ENCODE assay signal across 8 mouse cellular contexts in the genomic region with DNA sequence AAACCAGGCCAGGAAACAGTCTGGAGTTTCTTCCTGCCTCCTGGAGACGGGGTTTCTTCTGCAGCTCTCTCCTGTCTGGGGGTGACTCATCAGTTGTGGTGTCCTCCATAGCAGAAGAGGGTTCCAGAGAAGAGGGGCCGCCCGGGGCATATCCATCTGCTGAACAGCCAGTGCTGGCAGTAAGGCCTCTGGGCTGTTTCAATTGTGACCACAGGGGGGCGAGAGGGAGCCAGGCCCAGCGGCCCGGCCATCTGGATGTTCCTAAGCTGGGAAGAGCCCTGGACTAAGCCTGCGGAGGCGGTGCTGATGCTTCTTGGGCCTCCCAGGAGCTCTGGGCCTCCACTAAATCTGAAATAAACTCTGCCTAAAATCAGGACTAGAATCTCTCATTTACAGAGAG. TPM values are rescaled to one million over a fixed set of nuclear protein-coding genes. Genes with fewer than 3 reads are reported as not detected.
A peak's percentile ranks its signal among the peaks of the same experiment; 100 is the strongest.
DNase-seq lines count a peak whose midpoint lies in the region; ATAC-seq and TF ChIP-seq lines count a peak whose summit lies in the region.

No protein-coding gene starts in this region.

- peak; percentile 67 for DNase-seq in A20 (ENCODE audit: low read depth, low spot score)
- peak; percentile 89 for DNase-seq in adrenal gland, postnatal 25 days
- peak; percentile 58 to 83 for DNase-seq in heart, adult 9 months (ENCODE audit: low spot score in 2 of 2)
- DNase-seq in kidney, postnatal 0 days (ENCODE audit: low spot score) = peak; percentile 92
- DNase-seq in liver, adult 2 months (ENCODE audit: extremely low read depth, low read depth, low spot score) = peak; percentile 35
- DNase-seq in telencephalon, adult 2 months (ENCODE audit: low read depth, low spot score) = peak; percentile 62

- WGBS in embryonic facial prominence, embryonic 13.5 days = 7% methylated on average over 8 of the region's 8 CpGs
- 6% methylated on average over 8 of the region's 8 CpGs for WGBS in kidney, postnatal 0 days
- 4% methylated on average over 8 of the region's 8 CpGs for WGBS in liver, adult 2 months
- WGBS in neural tube, embryonic 13.5 days = 3% methylated on average over 8 of the region's 8 CpGs

- no peaks in the 10 kb centered on the region; the same call in 1 of the 2 replicates for H3K79me2 ChIP-seq in liver, adult 2 months (ENCODE audit: control insufficient read depth, insufficient read depth, low read length)

- TF ChIP-seq POLR2A in liver, adult 2 months (IDR thresholded peaks at IDR 0.05; ENCODE audit: extremely low read depth, insufficient read depth, low read length) = no peak

- peak; percentile 92 for TF ChIP-seq CTCF in kidney, postnatal 0 days (IDR thresholded peaks at IDR 0.05; ENCODE audit: low read depth)
- TF ChIP-seq CTCF in liver, adult 2 months (IDR thresholded peaks at IDR 0.05; ENCODE audit: low read depth, low read length) = peak; percentile 92

- H3K36me3 ChIP-seq in embryonic facial prominence, embryonic 13.5 days = no peaks in the 10 kb centered on the region
- H3K36me3 ChIP-seq in kidney, postnatal 0 days (ENCODE audit: insufficient read depth, low read length) = no peaks in the 10 kb centered on the region
- H3K36me3 ChIP-seq in liver, adult 2 months (ENCODE audit: control insufficient read depth, insufficient read depth, low read length) = no peaks in the 10 kb centered on the region
- H3K36me3 ChIP-seq in neural tube, embryonic 13.5 days = no peaks in the 10 kb centered on the region

- no peak overlapping the region for H3K4me2 ChIP-seq in embryonic facial prominence, embryonic 13.5 days
- no peak overlapping the region for H3K4me2 ChIP-seq in kidney, postnatal 0 days (ENCODE audit: low read length)
- no peak overlapping the region for H3K4me2 ChIP-seq in neural tube, embryonic 13.5 days

- H3K27me3 ChIP-seq in embryonic facial prominence, embryonic 13.5 days = no peaks in the 10 kb centered on the region
- H3K27me3 ChIP-seq in kidney, postnatal 0 days (ENCODE audit: insufficient read depth, low read length) = no peaks in the 10 kb centered on the region
- H3K27me3 ChIP-seq in liver, adult 2 months (ENCODE audit: control insufficient read depth, insufficient read depth, low read length) = no peaks in the 10 kb centered on the region
- no peaks in the 10 kb centered on the region for H3K27me3 ChIP-seq in neural tube, embryonic 13.5 days

- H3K9ac ChIP-seq in embryonic facial prominence, embryonic 13.5 days = no peak overlapping the region
- H3K9ac ChIP-seq in kidney, postnatal 0 days (ENCODE audit: low read depth, low read length) = no peak overlapping the region
- no peak overlapping the region for H3K9ac ChIP-seq in liver, adult 2 months (ENCODE audit: low read depth, low read length)
- no peak overlapping the region for H3K9ac ChIP-seq in neural tube, embryonic 13.5 days

- H3K9me3 ChIP-seq in embryonic facial prominence, embryonic 13.5 days = no peaks in the 10 kb centered on the region
- no peaks in the 10 kb centered on the region for H3K9me3 ChIP-seq in kidney, postnatal 0 days (replicated peaks; ENCODE audit: low read length)
- no peaks in the 10 kb centered on the region for H3K9me3 ChIP-seq in neural tube, embryonic 13.5 days

- no peak overlapping the region for H3K4me3 ChIP-seq in embryonic facial prominence, embryonic 13.5 days
- no peak overlapping the region for H3K4me3 ChIP-seq in kidney, postnatal 0 days (replicated peaks; ENCODE audit: low read depth, low read length)
- no peak overlapping the region for H3K4me3 ChIP-seq in liver, adult 2 months (ENCODE audit: insufficient read depth, low read depth, low read length)
- H3K4me3 ChIP-seq in neural tube, embryonic 13.5 days = no peak overlapping the region

- H3K27ac ChIP-seq in embryonic facial prominence, embryonic 13.5 days = no peak overlapping the region
- no peak overlapping the region for H3K27ac ChIP-seq in kidney, postnatal 0 days
- H3K27ac ChIP-seq in liver, adult 2 months (replicated peaks; ENCODE audit: insufficient read depth, low read depth, low read length) = no peak overlapping the region
- H3K27ac ChIP-seq in neural tube, embryonic 13.5 days (replicated peaks) = no peak overlapping the region

- 0 out of 2 replicates have a peak, but pooled peaks have one; percentile 5 for ATAC-seq in embryonic facial prominence, embryonic 13.5 days (ENCODE audit: insufficient number of reproducible peaks, insufficient read depth, low FRiP score, low TSS enrichment, low read depth)
- peak; percentile 67 for ATAC-seq in kidney, postnatal 0 days (replicated peaks; ENCODE audit: low FRiP score, low read depth)
- ATAC-seq in neural tube, embryonic 13.5 days (ENCODE audit: low read depth) = peak; percentile 87

- peaks cover 24% of the 10 kb centered on the region for H3K4me1 ChIP-seq in embryonic facial prominence, embryonic 13.5 days
- H3K4me1 ChIP-seq in kidney, postnatal 0 days (replicated peaks; ENCODE audit: insufficient read depth, low read length) = peaks cover 5% of the 10 kb centered on the region; the same call in 1 of the 2 replicates
- H3K4me1 ChIP-seq in liver, adult 2 months (ENCODE audit: control insufficient read depth, insufficient read depth, low read length) = no peaks in the 10 kb centered on the region
- H3K4me1 ChIP-seq in neural tube, embryonic 13.5 days (replicated peaks) = peaks cover 9% of the 10 kb centered on the region

RNA-seq across cellular contexts. Expression of gene Mdga1, which starts 5.8 kb away (rescaled TPM):
- 1.4 and 1.9 TPM in 2 replicates for total RNA-seq in adrenal gland, postnatal 25 days (2021)
- polyA plus RNA-seq in embryonic facial prominence, embryonic 13.5 days (2015; fragmentation: Nextera tagmentation; extraction: Ambion mirVana) = 3.0 and 3.5 TPM in 2 replicates
- polyA plus RNA-seq in kidney, postnatal 0 days (2015; fragmentation: Nextera tagmentation; extraction: Ambion mirVana) = 1.3 and 1.7 TPM in 2 replicates
- total RNA-seq in liver, adult 2 months (2014; rRNA removed) = under 0.01 and 0.09 TPM in 2 replicates
- 0.37 and 0.64 TPM in 2 replicates for polyA plus RNA-seq in liver, adult 2 months (2012; rRNA removed)
- 9.0 and 10.2 TPM in 2 replicates for polyA plus RNA-seq in neural tube, embryonic 13.5 days (2015; fragmentation: Nextera tagmentation; extraction: Ambion mirVana)

RNA-seq across cellular contexts. Expression of gene Zfand3, which starts 28.8 kb away (rescaled TPM):
- 138 and 144 TPM in 2 replicates for total RNA-seq in adrenal gland, postnatal 25 days (2021)
- 46.2 and 55.2 TPM in 2 replicates for polyA plus RNA-seq in embryonic facial prominence, embryonic 13.5 days (2015; fragmentation: Nextera tagmentation; extraction: Ambion mirVana)
- polyA plus RNA-seq in kidney, postnatal 0 days (2015; fragmentation: Nextera tagmentation; extraction: Ambion mirVana) = 55.5 and 63.5 TPM in 2 replicates
- total RNA-seq in liver, adult 2 months (2014; rRNA removed) = 46.7 and 59.9 TPM in 2 replicates
- 63.3 and 71.0 TPM in 2 replicates for polyA plus RNA-seq in liver, adult 2 months (2012; rRNA removed)
- polyA plus RNA-seq in neural tube, embryonic 13.5 days (2015; fragmentation: Nextera tagmentation; extraction: Ambion mirVana) = 79.3 TPM in 2 replicates

Comparison
In these comparisons a context has a peak if more than half of its experiments do, and no peak if none do; other contexts are left out.
1. DNase-seq: peak in every context shown above with its lines; median percentile 92 in kidney, postnatal 0 days; 89 in adrenal gland, postnatal 25 days; 70 in heart, adult 9 months; 67 in A20; 62 in telencephalon, adult 2 months; 35 in liver, adult 2 months.
2. ATAC-seq: peak in every context shown above with its lines; median percentile 87 in neural tube, embryonic 13.5 days; 67 in kidney, postnatal 0 days; 5 in embryonic facial prominence, embryonic 13.5 days.